Mouse (Mus musculus) liver, adult (tissue): ENCODE results near the gene Dlst.

Experiments used
- GATA4 ChIP-seq: IDR thresholded peaks from 2 replicates; pipeline ENCODE4 v1.6.1; 2014; ENCODE audit warnings: mild to moderate bottlenecking, low read length; ENCODE audit not compliant: insufficient replicate concordance

Dlst gene

GRCm38 (mm10) chr12:85158801-85159200 is 48.2 kb downstream of the Dlst start:
- TF ChIP-seq GATA4 = no peak

- no peak for TF ChIP-seq GATA4
These were observed 49.0 kb downstream of the Dlst start for GRCm38 (mm10) chr12:85159592-85159991.

- TF ChIP-seq GATA4 = no peak
These were observed 54.4 kb downstream of the Dlst start for GRCm38 (mm10) chr12:85164996-85165395.

GRCm38 (mm10) chr12:85166631-85167030 is 56.0 kb downstream of the Dlst start:
- no peak for TF ChIP-seq GATA4

GRCm38 (mm10) chr12:85169117-85169858 is 58.7 kb downstream of the Dlst start:
- no peak for TF ChIP-seq GATA4

GRCm38 (mm10) chr12:85169877-85170276 is 59.2 kb downstream of the Dlst start:
- no peak for TF ChIP-seq GATA4

GRCm38 (mm10) chr12:85170284-85170947 is 59.8 kb downstream of the Dlst start:
- no peak for TF ChIP-seq GATA4

GRCm38 (mm10) chr12:85170948-85171307 is 60.3 kb downstream of the Dlst start:
- TF ChIP-seq GATA4 = no peak

- no peak for TF ChIP-seq GATA4
These were observed 63.4 kb downstream of the Dlst start for GRCm38 (mm10) chr12:85174016-85174415.

- TF ChIP-seq GATA4 = no peak
These were observed 64.5 kb downstream of the Dlst start for GRCm38 (mm10) chr12:85175087-85175675.

- TF ChIP-seq GATA4 = no peak
These were observed 65.6 kb downstream of the Dlst start for GRCm38 (mm10) chr12:85175926-85176845.

GRCm38 (mm10) chr12:85176846-85177523 is 66.4 kb downstream of the Dlst start:
- no peak for TF ChIP-seq GATA4

GRCm38 (mm10) chr12:85177740-85178239 is 67.2 kb downstream of the Dlst start, which contains the start of gene Pgf:
Gene Pgf (minus strand): TSS chr12:85177790.
- TF ChIP-seq GATA4 = no peak

- no peak for TF ChIP-seq GATA4
These were observed 67.7 kb downstream of the Dlst start for GRCm38 (mm10) chr12:85178294-85178693.
